Mouse (Mus musculus) forebrain, embryonic 16.5 days (tissue): ENCODE results near the gene Drc3. TPM values are rescaled to one million over a fixed set of nuclear protein-coding genes. Genes with fewer than 3 reads are reported as not detected.

Experiments used
- ATAC-seq: fragments of 200-750 bp; cut with Nextera tagmentation; 2 replicates; pipeline ENCODE4 v1.8.0; 2017; ENCODE audit warnings: mild to moderate bottlenecking, moderate library complexity
- H3K27ac ChIP-seq: fragments of 300-500 bp; sonication (generic); 2 replicates; pipeline ENCODE4 v1.5.1; 2014; ENCODE audit warnings: low read length, control low read depth
- H3K27me3 ChIP-seq: fragments of 300-500 bp; sonication (generic); replicated peaks from 2 replicates; pipeline ENCODE4 v1.6.1; 2014; ENCODE audit warnings: low read length; ENCODE audit not compliant: control insufficient read depth, insufficient read depth
- H3K36me3 ChIP-seq: fragments of 300-500 bp; sonication (generic); 2 replicates; pipeline ENCODE4 v1.6.1; 2014; ENCODE audit not compliant: control insufficient read depth, insufficient read depth
- H3K4me1 ChIP-seq: fragments of 300-500 bp; sonication (generic); replicated peaks from 2 replicates; pipeline ENCODE4 v1.6.1; 2014; ENCODE audit warnings: low read length; ENCODE audit not compliant: control insufficient read depth, insufficient read depth
- H3K4me2 ChIP-seq: fragments of 300-500 bp; sonication (generic); 2 replicates; pipeline ENCODE4 v1.6.1; 2014; ENCODE audit warnings: mild to moderate bottlenecking, low read length, control low read depth
- H3K4me3 ChIP-seq: fragments of 300-500 bp; sonication (generic); replicated peaks from 2 replicates; pipeline ENCODE4 v1.5.1; 2014; ENCODE audit warnings: mild to moderate bottlenecking, low read length, control low read depth
- H3K9ac ChIP-seq: fragments of 300-500 bp; sonication (generic); replicated peaks from 2 replicates; pipeline ENCODE4 v1.6.1; 2014; ENCODE audit warnings: low read depth, low read length, control low read depth
- H3K9me3 ChIP-seq: fragments of 300-500 bp; sonication (generic); 2 replicates; pipeline ENCODE4 v1.6.1; 2016; ENCODE audit warnings: low read length; ENCODE audit not compliant: control insufficient read depth
- WGBS: fragments of 180-500 bp; shearing (Covaris S2); extraction: QIAGEN DNeasy Blood & Tissue Kit; methylation state at CpG from one replicate; pipeline ENCODE4 v1.1.7; 2014; 5-methylcytosine and 5-hydroxymethylcytosine counted together
- polyA plus RNA-seq: library from polyadenylated mRNA; unstranded; fragments of >200 nt; fragmentation: Nextera tagmentation; extraction: Ambion mirVana; gene quantifications from 2 replicates; pipeline ENCODE4 v1.2.1, GENCODE M21; 2015

Gene Drc3
- polyA plus RNA-seq, 1 experiment from 2014 or later, result 4.7 TPM

GRCm38 (mm10) chr11:60368909-60369308 is 15.8 kb downstream of the Drc3 start:
- Histone ChIP-seq H3K9ac (no peak overlapping the region), H3K9me3 (no peaks in the 10 kb centered on the region), H3K27me3 (no peaks in the 10 kb centered on the region), H3K4me2 (no peak overlapping the region), H3K27ac (no peak overlapping the region), H3K4me1 (no peaks in the 10 kb centered on the region), H3K4me3 (no peak overlapping the region), H3K36me3 (no peaks in the 10 kb centered on the region)
- 67% methylated on average over 4 of the region's 4 CpGs for WGBS
- no peak for ATAC-seq

- WGBS, result 65% methylated on average over 4 of the region's 4 CpGs
- Histone ChIP-seq H3K27me3 (no peaks in the 10 kb centered on the region), H3K4me3 (no peak overlapping the region), H3K36me3 (no peaks in the 10 kb centered on the region), H3K4me1 (no peaks in the 10 kb centered on the region), H3K9me3 (no peaks in the 10 kb centered on the region), H3K27ac (no peak overlapping the region), H3K4me2 (no peak overlapping the region), H3K9ac (no peak overlapping the region)
- no peak for ATAC-seq
Measured at GRCm38 (mm10) chr11:60369448-60369847, 16.3 kb downstream of the Drc3 start.

- ATAC-seq, result no peak
- no peaks in the 10 kb centered on the region for H3K4me1 ChIP-seq
- H3K27ac ChIP-seq, result no peak overlapping the region
- H3K4me3 ChIP-seq, result no peak overlapping the region
- no peak overlapping the region for H3K9ac ChIP-seq
- WGBS, result 88% methylated on average over 13 of the region's 13 CpGs
- no peaks in the 10 kb centered on the region for H3K27me3 ChIP-seq
- H3K4me2 ChIP-seq, result no peak overlapping the region
- no peaks in the 10 kb centered on the region for H3K9me3 ChIP-seq
- H3K36me3 ChIP-seq, result no peaks in the 10 kb centered on the region
Measured at GRCm38 (mm10) chr11:60370431-60370830, 17.3 kb downstream of the Drc3 start.

GRCm38 (mm10) chr11:60374481-60374880 is 21.4 kb downstream of the Drc3 start:
- H3K4me2 ChIP-seq, result no peak overlapping the region
- no peak overlapping the region for H3K9ac ChIP-seq
- H3K4me1 ChIP-seq, result no peaks in the 10 kb centered on the region
- no peak for ATAC-seq
- 88% methylated on average over 6 of the region's 6 CpGs for whole genome bisulfite sequencing
- no peaks in the 10 kb centered on the region for H3K9me3 ChIP-seq
- H3K27ac ChIP-seq, result no peak overlapping the region
- H3K27me3 ChIP-seq, result no peaks in the 10 kb centered on the region
- H3K4me3 ChIP-seq, result no peak overlapping the region
- H3K36me3 ChIP-seq, result no peaks in the 10 kb centered on the region

- WGBS, result 82% methylated on average over 6 of the region's 6 CpGs
- Histone ChIP-seq H3K27me3 (no peaks in the 10 kb centered on the region), H3K36me3 (no peaks in the 10 kb centered on the region), H3K4me3 (no peak overlapping the region), H3K4me2 (no peak overlapping the region), H3K9ac (no peak overlapping the region), H3K9me3 (no peaks in the 10 kb centered on the region), H3K27ac (no peak overlapping the region), H3K4me1 (peaks cover 17% of the 10 kb centered on the region)
- ATAC-seq, result no peak
Measured at GRCm38 (mm10) chr11:60383518-60383917, 30.4 kb downstream of the Drc3 start.

- Histone ChIP-seq H3K9me3 (no peaks in the 10 kb centered on the region), H3K27ac (peak overlapping the region; percentile 73), H3K9ac (peak overlapping the region; percentile 65), H3K4me1 (peaks cover 17% of the 10 kb centered on the region), H3K4me3 (peak overlapping the region; percentile 28), H3K4me2 (peak overlapping the region; percentile 47), H3K36me3 (no peaks in the 10 kb centered on the region), H3K27me3 (no peaks in the 10 kb centered on the region)
- WGBS, result 3% methylated on average over 16 of the region's 16 CpGs
- peak; percentile 89 for ATAC-seq
Measured at GRCm38 (mm10) chr11:60384762-60385421, 31.8 kb downstream of the Drc3 start.

GRCm38 (mm10) chr11:60385946-60386345 is 32.8 kb downstream of the Drc3 start:
- Histone ChIP-seq H3K9ac (0 out of 2 replicates have a peak overlapping the region, but pooled peaks have one; percentile 23), H3K27ac (no peak overlapping the region; the same call in 1 of the 2 replicates), H3K4me2 (no peak overlapping the region), H3K4me3 (no peak overlapping the region), H3K36me3 (no peaks in the 10 kb centered on the region), H3K27me3 (no peaks in the 10 kb centered on the region), H3K4me1 (peaks cover 17% of the 10 kb centered on the region), H3K9me3 (no peaks in the 10 kb centered on the region)
- 86% methylated on average over 5 of the region's 5 CpGs for WGBS
- no peak for ATAC-seq

- no peak overlapping the region for H3K4me3 ChIP-seq
- ATAC-seq, result no peak
- H3K4me1 ChIP-seq, result peaks cover 17% of the 10 kb centered on the region
- no peak overlapping the region for H3K4me2 ChIP-seq
- H3K9ac ChIP-seq, result no peak overlapping the region
- no peaks in the 10 kb centered on the region for H3K27me3 ChIP-seq
- no peak overlapping the region for H3K27ac ChIP-seq
- 84% methylated on average over 2 of the region's 2 CpGs for WGBS
- H3K9me3 ChIP-seq, result no peaks in the 10 kb centered on the region
- no peaks in the 10 kb centered on the region for H3K36me3 ChIP-seq
Measured at GRCm38 (mm10) chr11:60387944-60388343, 34.8 kb downstream of the Drc3 start.

GRCm38 (mm10) chr11:60391346-60391745 is 38.2 kb downstream of the Drc3 start:
- H3K27ac ChIP-seq, result no peak overlapping the region
- no peaks in the 10 kb centered on the region for H3K9me3 ChIP-seq
- no peaks in the 10 kb centered on the region for H3K4me1 ChIP-seq
- H3K36me3 ChIP-seq, result no peaks in the 10 kb centered on the region
- H3K9ac ChIP-seq, result no peak overlapping the region
- no peak overlapping the region for H3K4me2 ChIP-seq
- ATAC-seq, result no peak
- no peak overlapping the region for H3K4me3 ChIP-seq
- no peaks in the 10 kb centered on the region for H3K27me3 ChIP-seq
- WGBS, result 86% methylated on average over 6 of the region's 6 CpGs

- Histone ChIP-seq H3K4me1 (peaks cover 6% of the 10 kb centered on the region; the same call in 1 of the 2 replicates), H3K9ac (no peak overlapping the region), H3K9me3 (no peaks in the 10 kb centered on the region), H3K36me3 (peaks cover 4% of the 10 kb centered on the region; the same call in 1 of the 2 replicates), H3K27me3 (no peaks in the 10 kb centered on the region), H3K27ac (no peak overlapping the region), H3K4me3 (no peak overlapping the region), H3K4me2 (no peak overlapping the region)
- peak; percentile 78 for ATAC-seq
- 49% methylated on average over 6 of the region's 6 CpGs for whole genome bisulfite sequencing
Measured at GRCm38 (mm10) chr11:60396546-60396945, 43.4 kb downstream of the Drc3 start.
